Mouse (Mus musculus): ENCODE measurements at regions not wholly inside any gene's neighbourhood (a gene's known extent, or its start where the extent isn't known, plus 50 kb on each side); places are given as distances from the start of the nearest gene placed in this dataset.

GRCm38 (mm10) chr12:16016621-16017020, 199.9 kb upstream of the Trib2 start:
- Histone ChIP-seq H3K27me3 (ENCODE audit: insufficient read depth, low read length) (no peaks in the 10 kb centered on the region), H3K9me3 (ENCODE audit: low read length) (peaks cover 5% of the 10 kb centered on the region; the same call in 1 of the 2 replicates), H3K36me3 (ENCODE audit: insufficient read depth, low read length) (no peaks in the 10 kb centered on the region), H3K4me3 (replicated peaks; ENCODE audit: low read length) (no peak overlapping the region), H3K4me1 (replicated peaks; ENCODE audit: low read depth, low read length) (peaks cover 40% of the 10 kb centered on the region)
- TF ChIP-seq NANOG (IDR thresholded peaks at IDR 0.05; ENCODE audit: borderline replicate concordance, low read length) (no peak), CTCF (conservative IDR thresholded peaks at IDR 0.05; ENCODE audit: low read length) (no peak), POU5F1 (IDR thresholded peaks at IDR 0.05; ENCODE audit: borderline replicate concordance, low read length) (no peak)

GRCm38 (mm10) chr12:16015596-16015995, 198.9 kb upstream of the Trib2 start:
- H3K4me3 ChIP-seq (replicated peaks; ENCODE audit: low read length): 0 out of 2 replicates have a peak overlapping the region, but pooled peaks have one; percentile 3
- peaks cover 50% of the 10 kb centered on the region for H3K4me1 ChIP-seq (replicated peaks; ENCODE audit: low read depth, low read length)
- H3K9me3 ChIP-seq (ENCODE audit: low read length): peaks cover 5% of the 10 kb centered on the region; the same call in 1 of the 2 replicates
- TF ChIP-seq POU5F1 (IDR thresholded peaks at IDR 0.05; ENCODE audit: borderline replicate concordance, low read length) (no peak), CTCF (conservative IDR thresholded peaks at IDR 0.05; ENCODE audit: low read length) (no peak), NANOG (IDR thresholded peaks at IDR 0.05; ENCODE audit: borderline replicate concordance, low read length) (no peak)
- H3K36me3 ChIP-seq (ENCODE audit: insufficient read depth, low read length): no peaks in the 10 kb centered on the region
- H3K27me3 ChIP-seq (ENCODE audit: insufficient read depth, low read length): no peaks in the 10 kb centered on the region

- Histone ChIP-seq H3K4me1 (replicated peaks; ENCODE audit: low read depth, low read length) (peaks cover 60% of the 10 kb centered on the region), H3K4me3 (replicated peaks; ENCODE audit: low read length) (no peak overlapping the region), H3K9me3 (ENCODE audit: low read length) (peaks cover 5% of the 10 kb centered on the region; the same call in 1 of the 2 replicates), H3K36me3 (ENCODE audit: insufficient read depth, low read length) (no peaks in the 10 kb centered on the region), H3K27me3 (ENCODE audit: insufficient read depth, low read length) (no peaks in the 10 kb centered on the region)
- TF ChIP-seq POU5F1 (IDR thresholded peaks at IDR 0.05; ENCODE audit: borderline replicate concordance, low read length) (no peak), CTCF (conservative IDR thresholded peaks at IDR 0.05; ENCODE audit: low read length) (no peak), NANOG (IDR thresholded peaks at IDR 0.05; ENCODE audit: borderline replicate concordance, low read length) (no peak)
Observed at GRCm38 (mm10) chr12:16014679-16015078, 198.0 kb upstream of the Trib2 start.

GRCm38 (mm10) chr12:16013861-16014630, 197.3 kb upstream of the Trib2 start:
- Histone ChIP-seq H3K36me3 (ENCODE audit: insufficient read depth, low read length) (no peaks in the 10 kb centered on the region), H3K4me3 (replicated peaks; ENCODE audit: low read length) (no peak overlapping the region), H3K27me3 (ENCODE audit: insufficient read depth, low read length) (no peaks in the 10 kb centered on the region), H3K4me1 (replicated peaks; ENCODE audit: low read depth, low read length) (peaks cover 63% of the 10 kb centered on the region), H3K9me3 (ENCODE audit: low read length) (peaks cover 5% of the 10 kb centered on the region; the same call in 1 of the 2 replicates)
- no peak for TF ChIP-seq NANOG (IDR thresholded peaks at IDR 0.05; ENCODE audit: borderline replicate concordance, low read length)
- no peak for TF ChIP-seq CTCF (conservative IDR thresholded peaks at IDR 0.05; ENCODE audit: low read length)
- TF ChIP-seq POU5F1 (IDR thresholded peaks at IDR 0.05; ENCODE audit: borderline replicate concordance, low read length): no peak

- H3K4me3 ChIP-seq (replicated peaks; ENCODE audit: low read length): no peak overlapping the region
- H3K4me1 ChIP-seq (replicated peaks; ENCODE audit: low read depth, low read length): peaks cover 70% of the 10 kb centered on the region
- no peaks in the 10 kb centered on the region for H3K36me3 ChIP-seq (ENCODE audit: insufficient read depth, low read length)
- H3K27me3 ChIP-seq (ENCODE audit: insufficient read depth, low read length): no peaks in the 10 kb centered on the region
- TF ChIP-seq CTCF (conservative IDR thresholded peaks at IDR 0.05; ENCODE audit: low read length): no peak
- TF ChIP-seq NANOG (IDR thresholded peaks at IDR 0.05; ENCODE audit: borderline replicate concordance, low read length): no peak
- no peak for TF ChIP-seq POU5F1 (IDR thresholded peaks at IDR 0.05; ENCODE audit: borderline replicate concordance, low read length)
- peaks cover 5% of the 10 kb centered on the region; the same call in 1 of the 2 replicates for H3K9me3 ChIP-seq (ENCODE audit: low read length)
Observed at GRCm38 (mm10) chr12:16013354-16013753, 196.6 kb upstream of the Trib2 start.

- Histone ChIP-seq H3K9me3 (ENCODE audit: low read length) (peaks cover 5% of the 10 kb centered on the region; the same call in 1 of the 2 replicates), H3K36me3 (ENCODE audit: insufficient read depth, low read length) (no peaks in the 10 kb centered on the region), H3K4me1 (replicated peaks; ENCODE audit: low read depth, low read length) (peaks cover 80% of the 10 kb centered on the region), H3K27me3 (ENCODE audit: insufficient read depth, low read length) (no peaks in the 10 kb centered on the region), H3K4me3 (replicated peaks; ENCODE audit: low read length) (no peak overlapping the region)
- TF ChIP-seq CTCF (conservative IDR thresholded peaks at IDR 0.05; ENCODE audit: low read length) (no peak), POU5F1 (IDR thresholded peaks at IDR 0.05; ENCODE audit: borderline replicate concordance, low read length) (no peak), NANOG (IDR thresholded peaks at IDR 0.05; ENCODE audit: borderline replicate concordance, low read length) (no peak)
Observed at GRCm38 (mm10) chr12:16012081-16012480, 195.4 kb upstream of the Trib2 start.

- H3K4me3 ChIP-seq (replicated peaks; ENCODE audit: low read length): peak overlapping the region; percentile 39
- TF ChIP-seq NANOG (IDR thresholded peaks at IDR 0.05; ENCODE audit: borderline replicate concordance, low read length): no peak
- TF ChIP-seq CTCF (conservative IDR thresholded peaks at IDR 0.05; ENCODE audit: low read length): no peak
- no peak for TF ChIP-seq POU5F1 (IDR thresholded peaks at IDR 0.05; ENCODE audit: borderline replicate concordance, low read length)
- H3K4me1 ChIP-seq (replicated peaks; ENCODE audit: low read depth, low read length): peaks cover 69% of the 10 kb centered on the region
Observed at GRCm38 (mm10) chr12:16009822-16010620, 193.3 kb upstream of the Trib2 start.

More at GRCm38 (mm10) chr12:16009822-16010620, 193.3 kb upstream of the Trib2 start:
- Histone ChIP-seq H3K27me3 (ENCODE audit: insufficient read depth, low read length) (no peaks in the 10 kb centered on the region), H3K36me3 (ENCODE audit: insufficient read depth, low read length) (no peaks in the 10 kb centered on the region), H3K9me3 (ENCODE audit: low read length) (peaks cover 5% of the 10 kb centered on the region; the same call in 1 of the 2 replicates)
